Mouse (Mus musculus): ENCODE results near the gene Btbd19.

The Btbd19 gene

GRCm38 (mm10) chr4:117133817-117134600 lies 8.5 kb upstream of the Btbd19 start, which contains the start of gene Plk3:
TSS of gene Plk3 (minus strand) at chr4:117133963.
- peak; percentile 99 for DNase-seq

- no peak for DNase-seq
These were observed 7.9 kb upstream of the Btbd19 start for GRCm38 (mm10) chr4:117133366-117133796.

- DNase-seq, result no peak
These were observed 7.2 kb upstream of the Btbd19 start for GRCm38 (mm10) chr4:117132794-117133143.

- DNase-seq, result peak in 1 of 2 experiments; percentile 37
These were observed 6.6 kb upstream of the Btbd19 start for GRCm38 (mm10) chr4:117131890-117132793.

GRCm38 (mm10) chr4:117131198-117131597 lies 5.7 kb upstream of the Btbd19 start:
- DNase-seq, result no peak

DNA sequence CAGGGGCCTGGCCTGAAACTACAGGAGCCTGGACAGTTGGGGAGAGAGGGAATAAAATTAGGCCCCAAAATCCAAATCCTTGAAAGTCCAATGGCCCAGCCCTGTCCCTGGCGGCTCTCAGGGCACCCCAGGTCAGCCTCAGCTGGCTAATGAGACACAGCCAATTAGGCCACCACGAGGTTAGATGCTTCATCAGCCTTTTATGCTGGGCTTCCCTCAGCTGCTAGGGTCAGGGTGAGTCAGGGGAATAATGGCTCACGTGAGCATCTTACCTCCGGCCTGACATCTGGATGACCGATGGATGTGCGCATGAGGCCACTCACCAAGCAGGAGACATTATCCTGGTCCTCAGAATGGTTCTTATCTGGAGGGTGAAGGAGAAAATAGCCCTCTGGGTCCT lies 5.3 kb upstream of the Btbd19 start:
- DNase-seq, result no peak

DNA sequence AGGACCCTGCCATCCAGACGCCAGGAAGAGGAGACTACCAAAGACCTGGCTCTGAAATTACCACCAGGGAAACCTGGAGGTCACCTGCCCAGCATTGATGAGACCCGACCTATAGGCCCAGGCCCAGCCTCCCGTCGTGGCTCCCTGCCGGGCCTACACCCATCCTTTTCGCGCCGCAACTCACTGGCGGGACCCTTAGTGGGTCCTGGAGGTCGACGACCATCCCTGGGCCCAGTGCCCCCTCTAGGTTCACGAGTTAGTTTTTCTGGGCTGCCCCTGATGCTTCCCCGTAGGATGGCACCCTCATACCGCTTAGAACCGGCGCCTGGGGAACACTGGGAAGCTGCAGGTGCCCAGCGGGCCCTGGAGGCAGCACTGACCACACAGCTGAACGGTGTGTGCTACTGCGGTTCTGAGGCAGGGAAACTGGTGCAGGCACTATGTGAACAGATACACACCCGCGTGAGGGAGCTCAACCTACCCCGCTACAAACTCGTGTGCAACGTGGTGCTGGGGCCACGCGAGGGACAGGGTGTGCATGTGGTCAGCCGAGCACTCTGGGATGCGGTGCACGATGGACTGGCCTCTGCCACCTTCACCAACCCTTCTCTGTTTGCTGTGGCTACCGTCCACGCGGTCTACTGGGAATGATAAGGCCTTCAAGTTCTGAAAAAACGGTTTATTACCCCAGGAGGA lies 2.6 kb upstream of the Btbd19 start:
- DNase-seq, result no peak

DNA sequence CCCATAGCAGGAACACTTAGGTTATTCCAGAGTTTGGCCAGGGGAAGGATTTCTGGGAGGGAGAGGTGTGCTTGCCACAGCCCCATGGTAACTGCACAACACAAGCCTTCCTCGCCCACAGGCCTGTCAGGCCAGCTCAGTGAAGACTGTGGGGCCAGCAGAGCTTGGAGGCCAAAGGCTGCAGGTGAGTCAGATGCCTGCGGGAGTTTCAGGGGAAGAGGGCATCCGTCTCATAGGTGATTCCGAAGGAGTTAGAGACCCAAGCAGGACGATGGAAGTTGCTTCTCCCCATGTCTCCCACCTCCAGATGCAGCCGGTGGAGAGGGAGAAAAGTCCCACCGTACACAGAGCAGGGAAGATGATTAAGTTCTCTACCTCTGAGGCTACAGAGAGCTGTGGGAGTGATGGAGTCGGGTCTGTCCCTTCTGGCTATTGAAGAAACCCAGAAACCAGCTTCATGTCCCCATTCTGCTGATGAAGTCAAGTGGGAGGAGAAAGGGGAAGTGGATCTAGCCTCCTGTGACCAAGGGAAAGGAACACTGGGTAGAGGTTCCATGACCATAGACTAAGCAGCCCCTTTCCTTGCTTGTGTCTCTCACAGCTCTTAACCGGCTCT lies 1.3 kb upstream of the Btbd19 start, which contains the start of gene Tctex1d4:
Gene Tctex1d4 (plus strand): TSS at position 120 of the 616 bp plus-strand sequence.
- DNase-seq, result no peak

GRCm38 (mm10) chr4:117125910-117126674 lies 567 bp upstream of the Btbd19 start:
- DNase-seq, result peak; percentile 45 to 52

DNA sequence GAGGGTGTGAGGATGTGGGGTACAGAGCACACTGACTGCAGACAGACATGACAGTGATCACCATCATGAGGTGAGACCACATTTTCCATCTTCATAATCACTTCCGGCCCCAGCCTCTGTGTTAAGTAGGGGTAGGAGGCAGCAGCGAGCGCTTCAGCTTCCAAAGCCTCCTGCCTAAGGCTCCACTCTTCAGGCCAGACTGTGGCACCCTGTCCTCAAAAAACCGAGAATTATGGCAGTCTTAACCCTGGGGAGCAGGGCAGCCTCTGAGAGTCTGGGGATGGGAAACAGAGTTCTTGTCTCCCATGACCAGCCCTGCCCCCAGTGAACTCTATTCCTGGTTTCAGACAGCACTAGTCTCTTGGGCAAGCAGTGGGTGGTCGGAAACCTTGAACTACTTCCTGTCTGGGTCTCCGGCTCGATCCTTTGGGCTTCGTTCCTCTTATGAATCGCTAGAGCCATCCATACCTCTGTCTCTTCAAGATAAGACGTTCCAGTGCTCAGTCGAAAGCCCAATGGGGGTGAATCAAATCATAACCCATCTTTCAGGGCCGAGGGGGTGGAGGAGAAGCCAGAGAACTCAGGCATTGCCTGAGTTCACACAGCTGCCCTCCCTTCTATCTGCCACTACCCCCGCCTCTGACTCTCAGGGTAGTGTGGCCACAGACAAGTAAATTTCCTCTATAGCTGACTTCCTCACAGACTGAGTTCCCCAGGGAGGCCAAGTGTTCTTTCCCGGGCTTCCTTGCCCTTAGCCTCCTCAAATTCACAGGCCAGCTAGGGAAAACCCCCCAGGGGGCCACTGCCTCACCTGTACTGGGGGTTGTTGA lies 792 bp downstream of the Btbd19 start:
- peak in 1 of 2 experiments; percentile 47 for DNase-seq

GRCm38 (mm10) chr4:117124218-117124517 lies 1.4 kb downstream of the Btbd19 start:
- no peak for DNase-seq

- no peak for DNase-seq
These were observed 1.8 kb downstream of the Btbd19 start for GRCm38 (mm10) chr4:117123546-117124217.

DNA sequence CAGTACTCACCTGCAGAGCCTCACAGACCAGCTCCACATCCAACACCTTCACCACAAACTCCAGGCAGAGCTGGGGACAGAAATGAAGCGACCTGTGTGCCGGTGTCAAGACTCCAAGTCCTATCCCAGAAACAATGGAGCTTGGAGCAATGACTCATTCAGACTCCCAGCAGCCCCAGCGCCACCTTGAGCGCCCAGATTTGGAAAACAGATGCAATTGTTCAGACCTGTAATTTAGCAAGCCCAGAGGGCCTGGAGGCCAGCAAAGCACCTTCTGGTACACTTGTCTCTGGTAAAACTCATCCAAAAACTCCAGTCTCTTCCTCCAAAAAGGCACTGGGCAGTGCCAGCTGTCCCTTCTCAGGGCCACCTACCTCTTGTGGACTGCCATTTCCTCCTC lies 3.3 kb downstream of the Btbd19 start:
- DNase-seq, result no peak

GRCm38 (mm10) chr4:117120445-117121414 lies 4.8 kb downstream of the Btbd19 start:
- DNase-seq, result peak; percentile 92

GRCm38 (mm10) chr4:117120052-117120444 lies 5.5 kb downstream of the Btbd19 start:
- no peak for DNase-seq

DNA sequence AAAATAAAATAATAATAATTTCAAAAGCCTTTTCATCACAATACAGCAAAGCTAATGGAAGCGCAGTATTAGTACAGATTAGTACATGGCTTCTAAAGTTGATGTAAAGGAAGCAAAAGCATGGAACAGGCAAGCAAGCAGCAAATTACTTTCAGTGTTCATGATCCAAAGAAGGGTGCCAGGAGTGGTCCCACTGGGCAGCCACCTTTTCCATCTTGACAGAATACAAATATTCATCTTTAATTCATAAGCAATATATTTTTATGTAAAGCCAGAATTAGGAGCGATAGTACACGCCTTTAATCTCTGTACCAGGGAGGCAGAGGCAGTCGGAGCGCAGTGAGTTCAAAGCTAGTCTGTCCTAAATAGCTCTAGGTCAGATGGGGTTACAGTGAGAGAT lies 5.9 kb downstream of the Btbd19 start:
- no peak for DNase-seq

DNA sequence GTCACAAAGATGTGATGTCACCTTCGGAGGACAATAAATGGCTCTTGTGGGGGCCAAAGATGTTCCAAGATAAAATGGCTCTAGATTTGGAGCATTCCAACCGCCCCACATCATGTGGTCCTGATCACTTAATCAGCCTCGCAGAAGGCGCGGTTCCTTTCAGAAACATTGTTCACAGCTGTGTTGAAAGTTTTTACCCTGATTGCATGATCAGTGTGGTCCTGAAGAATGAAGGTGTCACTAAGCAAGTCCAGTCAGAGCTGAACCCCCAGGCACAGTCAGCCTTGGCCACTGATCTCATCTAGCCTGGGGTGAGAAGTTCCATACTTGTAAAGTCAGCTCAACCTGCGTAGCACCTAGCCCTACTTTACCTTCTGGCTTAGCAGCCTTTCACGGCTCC lies 7.6 kb downstream of the Btbd19 start:
- DNase-seq, result no peak

DNA sequence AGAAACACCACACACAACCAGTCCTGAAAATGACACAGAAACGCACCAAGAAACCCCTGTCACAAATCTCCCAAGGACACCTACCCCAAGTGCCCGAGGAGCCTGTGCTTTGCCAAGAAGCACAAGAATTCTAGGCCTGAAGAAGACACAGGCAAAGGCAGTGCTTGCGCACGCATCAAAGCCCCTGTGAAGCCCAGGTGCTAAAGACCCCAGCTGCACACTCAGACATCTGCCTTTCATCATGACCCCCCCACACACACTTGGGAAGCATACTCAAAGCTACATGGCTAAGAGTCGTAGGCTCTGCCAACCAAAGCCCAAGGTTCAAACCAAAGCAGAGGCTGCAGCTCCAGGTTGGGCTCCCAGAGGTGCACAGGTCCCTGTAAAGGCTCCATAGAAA lies 9.9 kb downstream of the Btbd19 start:
- DNase-seq, result no peak

DNA sequence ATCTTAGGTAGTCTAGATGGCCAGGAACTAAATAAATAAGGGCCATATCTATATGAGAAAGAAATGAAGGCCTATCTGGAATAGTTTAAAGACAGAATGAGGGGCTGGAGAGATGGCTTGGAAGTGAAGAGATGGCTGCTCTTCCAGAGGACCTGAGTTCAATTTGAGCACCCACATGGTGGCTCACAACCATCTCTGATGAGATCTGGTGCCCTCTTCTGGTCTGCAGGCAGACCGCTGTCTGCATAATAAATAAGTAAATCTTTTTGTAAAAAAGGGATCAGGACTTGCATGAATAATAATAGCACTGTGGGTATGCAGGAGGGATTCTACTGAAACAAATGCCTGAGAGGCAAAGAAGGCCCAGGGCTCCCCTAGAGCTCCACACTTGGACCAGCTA lies 12.3 kb downstream of the Btbd19 start:
- DNase-seq, result no peak

All from cerebellum, postnatal 14 days (tissue).